Mouse (Mus musculus) liver (tissue): ENCODE data around the gene Smad9.

Source experiments
- DNase-seq: peaks from one replicate; pipeline ENCODE4 v3.0.0-alpha.2; 2020; ENCODE audit warnings: mixed read lengths

The Smad9 gene

DNA sequence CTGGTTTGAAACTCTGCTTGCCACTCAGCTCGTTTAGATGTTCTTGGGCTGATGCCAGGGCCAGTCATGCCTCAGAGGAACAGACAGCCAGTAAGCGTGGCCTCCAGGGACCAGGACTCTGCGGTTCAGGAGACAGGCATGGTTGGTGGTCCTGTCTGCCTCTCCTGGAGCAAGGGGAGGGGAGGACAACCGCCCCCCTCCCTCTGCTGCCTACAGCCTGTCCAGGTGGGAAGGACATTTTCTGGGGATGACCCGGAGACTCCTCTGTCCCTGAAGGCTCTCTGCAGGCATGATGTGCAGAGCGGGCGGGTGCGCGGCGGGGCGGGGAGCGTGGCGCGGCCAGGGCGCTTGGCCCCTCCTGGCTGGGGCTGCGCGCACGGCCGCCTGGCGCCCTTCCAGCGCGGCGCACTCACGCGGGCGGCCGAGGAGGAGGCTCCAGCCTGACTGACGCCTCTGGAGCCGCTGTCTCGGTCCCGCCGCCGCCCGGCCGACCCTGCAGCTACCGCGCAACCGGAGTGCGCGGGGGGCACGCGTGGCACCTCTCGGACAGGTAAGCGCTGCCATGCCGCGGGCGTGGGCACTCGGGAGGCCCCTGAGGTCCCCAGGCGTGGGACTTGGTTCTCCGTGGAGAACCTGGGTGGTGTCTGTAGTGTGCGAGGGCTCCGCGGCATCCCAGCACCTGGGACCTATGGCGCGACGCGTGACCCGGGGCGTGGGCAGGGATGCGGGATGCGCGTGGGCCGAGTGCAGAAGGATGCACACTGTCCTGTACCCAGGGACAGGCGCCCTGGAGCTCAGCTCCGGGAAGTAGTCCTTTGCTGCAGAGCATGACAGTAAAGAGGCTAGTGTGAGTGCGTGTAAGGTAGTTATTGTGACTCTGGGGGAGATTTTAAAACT lies at the start of gene Smad9:
Gene Smad9 (plus strand): TSS at position 438 of the 897 bp plus-strand sequence.
- peak; percentile 30 for DNase-seq

DNA sequence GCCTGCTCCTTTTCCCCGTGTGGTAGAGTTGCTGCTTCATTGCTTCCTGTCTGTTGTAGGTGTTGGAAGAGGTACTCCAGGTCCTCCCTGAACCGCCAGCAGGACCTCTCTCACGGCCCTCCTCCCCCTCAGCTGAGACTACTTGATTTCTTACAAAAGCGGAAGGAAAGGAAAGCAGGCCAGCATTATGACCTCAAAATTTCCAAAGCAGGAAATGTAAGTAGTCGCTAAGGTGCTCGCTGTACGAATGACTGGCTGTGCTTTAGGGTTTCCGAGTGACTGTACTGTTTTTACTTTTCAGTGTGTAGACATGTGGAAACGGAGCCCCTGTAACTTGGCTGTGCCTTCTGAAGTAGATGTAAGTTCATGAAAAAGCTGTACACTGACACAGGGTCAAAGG lies 46.4 kb upstream of the Smad9 start:
- no peak for DNase-seq

- DNase-seq: no peak
These were observed 41.1 kb upstream of the Smad9 start, which contains the start of gene Gm21958 for GRCm38 (mm10) chr3:54714253-54714652. TSS of gene Gm21958 (minus strand) at chr3:54714353.

DNA sequence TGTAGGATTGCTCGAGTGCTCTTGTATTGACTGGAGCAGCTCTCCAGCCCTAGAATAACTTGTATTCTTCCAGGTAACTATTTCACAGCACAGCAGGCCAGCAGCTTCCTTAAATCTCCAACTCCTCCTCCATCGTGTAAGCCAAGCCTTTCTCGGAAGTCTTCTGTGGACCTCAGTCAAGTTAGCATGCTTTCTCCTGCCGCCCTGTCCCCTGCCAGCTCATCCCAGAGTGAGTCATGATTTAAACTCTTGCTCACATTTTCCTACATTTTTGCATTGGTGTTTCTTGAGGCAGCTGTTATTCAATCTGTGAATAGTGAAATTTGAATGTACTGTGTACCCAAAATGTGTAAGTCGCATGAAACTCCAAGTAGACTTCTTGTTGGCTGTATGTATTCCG lies 39.9 kb upstream of the Smad9 start:
- no peak for DNase-seq

GRCm38 (mm10) chr3:54717348-54717747 lies 38.0 kb upstream of the Smad9 start:
- no peak for DNase-seq

- DNase-seq: no peak
These were observed 36.4 kb upstream of the Smad9 start for GRCm38 (mm10) chr3:54718947-54719346.

GRCm38 (mm10) chr3:54723741-54724500 lies 31.5 kb upstream of the Smad9 start:
- DNase-seq: no peak

DNA sequence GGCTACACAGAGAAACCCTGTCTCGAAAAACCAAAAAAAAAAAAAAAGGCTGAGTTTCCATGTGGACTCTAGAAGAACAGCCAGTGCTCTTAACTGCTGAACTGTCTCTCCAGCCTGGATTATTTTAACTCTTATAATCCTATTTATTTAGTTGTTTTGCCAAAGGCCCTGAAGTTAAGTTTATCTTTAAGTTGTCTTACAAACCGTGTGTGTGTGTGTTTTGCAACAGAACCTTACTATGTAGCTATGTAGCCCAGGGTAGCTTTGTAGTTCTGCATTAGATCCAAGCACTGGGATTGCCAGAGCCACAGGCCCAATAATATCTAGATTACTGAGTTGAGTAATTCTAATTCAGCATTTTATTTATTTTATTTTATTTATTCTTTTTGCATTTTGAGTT lies 30.0 kb upstream of the Smad9 start:
- DNase-seq: no peak

DNA sequence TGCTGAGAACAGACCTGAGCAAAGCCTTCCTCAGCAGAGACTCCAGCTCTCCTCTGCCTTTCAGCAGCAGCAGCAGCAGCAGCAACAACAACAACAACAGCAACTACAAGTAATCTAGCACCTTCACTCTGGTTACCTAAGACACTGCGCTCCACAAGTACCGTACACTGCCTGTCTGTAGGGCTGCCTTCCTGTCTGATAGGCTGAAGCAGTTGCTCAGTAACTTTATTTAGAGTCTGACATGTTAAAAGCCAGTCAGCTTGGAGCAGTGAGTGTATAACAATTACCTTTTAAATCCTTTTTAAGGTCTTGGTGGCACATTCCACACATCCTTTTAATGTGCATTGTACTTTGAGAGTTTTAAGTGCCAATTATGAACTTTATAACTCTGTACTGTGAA lies 27.8 kb upstream of the Smad9 start:
- no peak for DNase-seq

- DNase-seq: no peak
These were observed 27.3 kb upstream of the Smad9 start for GRCm38 (mm10) chr3:54728100-54728499.

GRCm38 (mm10) chr3:54731626-54732150 lies 23.7 kb upstream of the Smad9 start:
- DNase-seq: no peak

- DNase-seq: no peak
These were observed 23.0 kb upstream of the Smad9 start for GRCm38 (mm10) chr3:54732371-54732770.

GRCm38 (mm10) chr3:54734411-54735246 lies 20.8 kb upstream of the Smad9 start:
- DNase-seq: peak; percentile 93

- DNase-seq: peak; percentile 88
These were observed 19.9 kb upstream of the Smad9 start, which contains the start of the genes Exosc8 and Alg5 for GRCm38 (mm10) chr3:54735247-54736046. TSS of gene Exosc8 (minus strand) at chr3:54735393. TSS of gene Alg5 (plus strand) at chr3:54735539.

- peak; percentile 14 for DNase-seq
These were observed 19.1 kb upstream of the Smad9 start for GRCm38 (mm10) chr3:54736101-54736927.

DNA sequence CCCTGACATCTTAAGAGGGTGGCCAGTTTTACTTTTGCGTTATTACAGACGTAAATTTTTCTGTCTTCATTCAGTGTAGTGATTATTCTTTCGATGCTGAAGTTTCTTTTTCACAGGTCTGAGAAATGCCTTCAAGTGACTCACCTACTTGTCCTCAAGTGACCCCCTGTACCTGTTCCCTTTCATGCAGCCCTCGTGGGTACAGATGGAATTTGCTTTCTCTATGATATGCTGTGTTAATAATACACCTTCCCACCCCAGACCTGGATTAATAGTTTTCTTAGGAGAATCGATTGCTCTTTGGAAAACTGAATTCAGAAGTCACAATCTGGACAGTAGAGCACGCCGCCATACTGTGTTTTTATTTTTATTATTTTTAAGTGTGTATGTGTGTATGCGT lies 18.1 kb upstream of the Smad9 start:
- DNase-seq: no peak

GRCm38 (mm10) chr3:54741965-54742364 lies 13.4 kb upstream of the Smad9 start:
- no peak for DNase-seq

DNA sequence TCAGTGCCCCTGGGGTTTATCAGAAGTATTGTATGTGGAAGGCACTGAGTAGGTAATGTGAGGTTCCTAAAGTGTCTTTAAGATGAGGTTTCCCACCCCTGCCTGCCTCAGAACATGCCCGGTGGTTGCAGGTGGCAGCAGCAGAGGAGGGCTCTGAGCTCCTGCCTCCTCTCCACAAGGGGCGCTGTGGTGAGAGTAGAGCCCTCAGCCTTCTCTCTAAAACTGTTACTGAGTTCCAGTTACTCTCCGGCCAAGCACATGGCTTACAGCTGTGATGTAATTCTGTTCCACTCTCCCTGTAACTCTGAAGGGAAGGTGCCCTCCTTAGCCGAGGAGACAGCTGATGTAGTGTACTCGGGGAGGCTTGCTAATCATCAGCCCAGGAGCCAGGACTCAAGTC lies 9.6 kb upstream of the Smad9 start:
- DNase-seq: no peak

GRCm38 (mm10) chr3:54753411-54753810 lies 2.0 kb upstream of the Smad9 start:
- no peak for DNase-seq

DNA sequence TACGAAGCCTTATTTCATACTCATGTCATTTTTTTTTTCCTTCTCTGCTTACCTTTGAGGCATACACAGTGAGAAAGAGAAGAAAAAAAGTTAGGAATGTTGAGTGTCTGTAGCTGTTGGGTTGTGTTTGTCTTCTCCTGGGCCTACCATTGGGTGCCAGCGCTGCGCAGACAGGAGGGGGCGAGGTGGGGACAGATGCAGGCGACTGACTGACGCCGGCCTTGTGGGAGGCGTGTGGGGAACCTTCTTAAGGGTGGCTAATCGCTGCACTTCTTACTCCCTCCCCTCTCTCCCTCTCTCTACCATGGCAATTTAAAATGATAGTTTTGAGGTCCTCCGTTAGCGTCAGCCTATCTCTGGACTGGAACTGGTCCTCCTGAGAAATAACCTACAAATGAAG lies 676 bp downstream of the Smad9 start:
- DNase-seq: peak; percentile 12

GRCm38 (mm10) chr3:54757446-54757845 lies 2.1 kb downstream of the Smad9 start:
- DNase-seq: no peak
